Mouse (Mus musculus): ENCODE results near the gene Farp1. TPM values are rescaled to one million over a fixed set of nuclear protein-coding genes. Genes with fewer than 3 reads are reported as not detected.

Farp1 gene
- polyA plus RNA-seq, 1 experiment = 12.4 TPM

DNA sequence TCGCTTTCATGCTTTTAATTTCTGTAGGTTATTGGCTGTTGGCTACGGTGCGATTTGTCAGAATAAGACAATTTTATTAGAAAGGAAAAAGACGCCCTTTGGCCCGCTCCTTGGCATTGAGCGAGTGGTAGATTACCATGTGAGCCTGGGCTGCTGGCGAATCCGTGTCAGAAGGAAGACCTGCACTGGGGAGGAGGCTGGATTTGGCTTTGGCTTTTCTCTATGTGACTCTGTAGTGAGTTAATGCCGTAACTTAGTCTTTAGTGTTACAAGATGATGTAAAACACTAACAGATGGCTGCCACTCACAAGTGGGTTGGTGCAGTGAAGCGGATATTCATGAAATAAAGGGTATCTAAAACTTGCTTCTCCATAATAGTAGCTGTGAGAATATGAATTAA lies 116.8 kb downstream of the Farp1 start:
- H3K4me3 ChIP-seq (ENCODE audit: low read depth, low read length) = no peak overlapping the region
- no peaks in the 10 kb centered on the region for H3K27me3 ChIP-seq (ENCODE audit: control insufficient read depth, insufficient read depth, low read length)
- no peaks in the 10 kb centered on the region for H3K36me3 ChIP-seq (ENCODE audit: control insufficient read depth, insufficient read depth, low read length)
- 90% methylated on average over 10 of the region's 10 CpGs for WGBS
- no peak for TF ChIP-seq CTCF (IDR thresholded peaks at IDR 0.05; ENCODE audit: extremely low read depth, insufficient read length, insufficient replicate concordance, low read depth, low read length)
- TF ChIP-seq POLR2A (IDR thresholded peaks at IDR 0.05; ENCODE audit: low read depth, low read length) = no peak
- H3K4me1 ChIP-seq (ENCODE audit: control insufficient read depth, insufficient read depth, insufficient read length, low read length) = peaks cover 2% of the 10 kb centered on the region; the same call in 1 of the 2 replicates
- no peak overlapping the region for H3K27ac ChIP-seq (ENCODE audit: insufficient read depth, low read depth, low read length)

- Histone ChIP-seq H3K36me3 (ENCODE audit: control insufficient read depth, insufficient read depth, low read length) (no peaks in the 10 kb centered on the region), H3K4me3 (ENCODE audit: low read depth, low read length) (no peak overlapping the region), H3K27ac (ENCODE audit: insufficient read depth, low read depth, low read length) (no peak overlapping the region), H3K27me3 (ENCODE audit: control insufficient read depth, insufficient read depth, low read length) (no peaks in the 10 kb centered on the region), H3K4me1 (ENCODE audit: control insufficient read depth, insufficient read depth, insufficient read length, low read length) (no peaks in the 10 kb centered on the region; the same call in 1 of the 2 replicates)
- 85% methylated on average over 6 of the region's 6 CpGs for WGBS
- no peak for TF ChIP-seq CTCF (IDR thresholded peaks at IDR 0.05; ENCODE audit: extremely low read depth, insufficient read length, insufficient replicate concordance, low read depth, low read length)
- TF ChIP-seq POLR2A (IDR thresholded peaks at IDR 0.05; ENCODE audit: low read depth, low read length) = no peak
Observed at GRCm38 (mm10) chr14:121152771-121153170, 117.8 kb downstream of the Farp1 start.

- TF ChIP-seq POLR2A (IDR thresholded peaks at IDR 0.05; ENCODE audit: low read depth, low read length) (no peak), CTCF (IDR thresholded peaks at IDR 0.05; ENCODE audit: extremely low read depth, insufficient read length, insufficient replicate concordance, low read depth, low read length) (no peak)
- no peak overlapping the region for H3K27ac ChIP-seq (ENCODE audit: insufficient read depth, low read depth, low read length)
- 88% methylated on average over 7 of the region's 7 CpGs for WGBS
- no peaks in the 10 kb centered on the region for H3K36me3 ChIP-seq (ENCODE audit: control insufficient read depth, insufficient read depth, low read length)
- H3K4me3 ChIP-seq (ENCODE audit: low read depth, low read length) = no peak overlapping the region
- H3K4me1 ChIP-seq (ENCODE audit: control insufficient read depth, insufficient read depth, insufficient read length, low read length) = no peaks in the 10 kb centered on the region; the same call in 1 of the 2 replicates
- H3K27me3 ChIP-seq (ENCODE audit: control insufficient read depth, insufficient read depth, low read length) = no peaks in the 10 kb centered on the region
Observed at GRCm38 (mm10) chr14:121153260-121153659, 118.3 kb downstream of the Farp1 start.

GRCm38 (mm10) chr14:121155173-121155572 lies 120.2 kb downstream of the Farp1 start:
- no peaks in the 10 kb centered on the region for H3K4me1 ChIP-seq (ENCODE audit: control insufficient read depth, insufficient read depth, insufficient read length, low read length)
- H3K27ac ChIP-seq (ENCODE audit: insufficient read depth, low read depth, low read length) = no peak overlapping the region
- no peaks in the 10 kb centered on the region for H3K36me3 ChIP-seq (ENCODE audit: control insufficient read depth, insufficient read depth, low read length)
- WGBS = 91% methylated on average over 4 of the region's 4 CpGs
- no peak overlapping the region for H3K4me3 ChIP-seq (ENCODE audit: low read depth, low read length)
- no peak for TF ChIP-seq POLR2A (IDR thresholded peaks at IDR 0.05; ENCODE audit: low read depth, low read length)
- no peak for TF ChIP-seq CTCF (IDR thresholded peaks at IDR 0.05; ENCODE audit: extremely low read depth, insufficient read length, insufficient replicate concordance, low read depth, low read length)
- H3K27me3 ChIP-seq (ENCODE audit: control insufficient read depth, insufficient read depth, low read length) = no peaks in the 10 kb centered on the region

DNA sequence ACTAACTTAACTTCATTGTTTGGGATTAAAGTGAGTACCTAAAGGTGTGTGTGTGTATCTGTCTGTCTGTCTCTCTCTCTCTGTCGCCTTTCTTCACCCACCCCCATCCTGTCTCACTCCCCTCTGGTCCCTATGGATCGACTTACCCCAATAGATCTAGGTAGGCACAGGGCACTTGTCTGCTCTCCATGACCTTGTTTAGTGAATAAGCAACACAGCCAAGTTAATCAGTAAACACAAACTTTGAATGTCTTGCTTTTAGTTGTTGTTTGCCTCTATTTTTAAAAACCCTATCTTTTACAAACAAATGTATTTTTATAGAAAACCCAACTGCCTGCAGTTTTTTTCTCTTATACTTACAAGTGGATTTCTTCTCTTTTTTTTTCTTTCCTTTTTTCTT lies 123.6 kb downstream of the Farp1 start:
- Histone ChIP-seq H3K27me3 (ENCODE audit: control insufficient read depth, insufficient read depth, low read length) (no peaks in the 10 kb centered on the region), H3K4me3 (ENCODE audit: low read depth, low read length) (no peak overlapping the region), H3K36me3 (ENCODE audit: control insufficient read depth, insufficient read depth, low read length) (no peaks in the 10 kb centered on the region; the same call in 1 of the 2 replicates), H3K27ac (ENCODE audit: insufficient read depth, low read depth, low read length) (no peak overlapping the region), H3K4me1 (ENCODE audit: control insufficient read depth, insufficient read depth, insufficient read length, low read length) (no peaks in the 10 kb centered on the region)
- WGBS = 66% methylated on average over 2 of the region's 2 CpGs
- TF ChIP-seq POLR2A (IDR thresholded peaks at IDR 0.05; ENCODE audit: low read depth, low read length) (no peak), CTCF (IDR thresholded peaks at IDR 0.05; ENCODE audit: extremely low read depth, insufficient read length, insufficient replicate concordance, low read depth, low read length) (no peak)

- Histone ChIP-seq H3K4me3 (ENCODE audit: low read depth, low read length) (no peak overlapping the region), H3K27ac (ENCODE audit: insufficient read depth, low read depth, low read length) (no peak overlapping the region), H3K36me3 (ENCODE audit: control insufficient read depth, insufficient read depth, low read length) (peaks cover 1% of the 10 kb centered on the region; the same call in 1 of the 2 replicates), H3K27me3 (ENCODE audit: control insufficient read depth, insufficient read depth, low read length) (no peaks in the 10 kb centered on the region), H3K4me1 (ENCODE audit: control insufficient read depth, insufficient read depth, insufficient read length, low read length) (no peaks in the 10 kb centered on the region)
- 91% methylated on average over 2 of the region's 2 CpGs for WGBS
- TF ChIP-seq POLR2A (IDR thresholded peaks at IDR 0.05; ENCODE audit: low read depth, low read length) = no peak
- no peak for TF ChIP-seq CTCF (IDR thresholded peaks at IDR 0.05; ENCODE audit: extremely low read depth, insufficient read length, insufficient replicate concordance, low read depth, low read length)
Observed at GRCm38 (mm10) chr14:121162822-121163221, 127.8 kb downstream of the Farp1 start.

DNA sequence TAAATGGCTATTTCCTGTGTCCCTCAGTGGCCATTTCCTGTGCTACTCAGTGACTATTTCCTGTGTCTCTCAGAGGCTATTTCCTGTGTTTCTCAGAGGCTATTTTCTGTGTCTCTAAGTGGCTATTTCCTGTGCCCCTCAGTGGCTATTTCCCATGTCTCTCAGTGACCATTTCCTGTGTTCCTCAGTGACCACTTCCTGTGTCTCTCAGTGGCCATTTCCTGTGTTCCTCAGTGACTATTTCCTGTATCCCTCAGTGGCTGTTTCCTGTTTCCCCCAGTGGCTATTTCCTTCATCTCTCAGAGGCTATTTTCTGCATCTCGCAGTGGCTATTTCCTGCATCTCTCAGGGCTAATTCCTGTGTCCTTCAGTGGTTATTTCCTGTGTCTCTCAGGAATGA lies 129.9 kb downstream of the Farp1 start:
- H3K27ac ChIP-seq (ENCODE audit: insufficient read depth, low read depth, low read length) = no peak overlapping the region
- no peak for TF ChIP-seq POLR2A (IDR thresholded peaks at IDR 0.05; ENCODE audit: low read depth, low read length)
- no peak for TF ChIP-seq CTCF (IDR thresholded peaks at IDR 0.05; ENCODE audit: extremely low read depth, insufficient read length, insufficient replicate concordance, low read depth, low read length)
- WGBS = 85% methylated on average over 1 of the region's 1 CpGs

More for the DNA sequence above, 129.9 kb downstream of the Farp1 start:
- no peaks in the 10 kb centered on the region for H3K4me1 ChIP-seq (ENCODE audit: control insufficient read depth, insufficient read depth, insufficient read length, low read length)
- H3K27me3 ChIP-seq (ENCODE audit: control insufficient read depth, insufficient read depth, low read length) = no peaks in the 10 kb centered on the region
- no peak overlapping the region for H3K4me3 ChIP-seq (ENCODE audit: low read depth, low read length)
- H3K36me3 ChIP-seq (ENCODE audit: control insufficient read depth, insufficient read depth, low read length) = peaks cover 1% of the 10 kb centered on the region; the same call in 1 of the 2 replicates
